Mouse (Mus musculus) ovary, postnatal 14 days (tissue): ENCODE results near the gene Cnih3.

ENCODE experiments used
- DNase-seq: peaks from one replicate; pipeline ENCODE4 v3.0.0; 2022; ENCODE audit warnings: low spot score

Gene Cnih3

GRCm38 (mm10) chr1:181352367-181353199 lies at the start of gene Cnih3:
Gene Cnih3 (plus strand): TSS chr1:181352628.
- DNase-seq, result peak; percentile 19

DNA sequence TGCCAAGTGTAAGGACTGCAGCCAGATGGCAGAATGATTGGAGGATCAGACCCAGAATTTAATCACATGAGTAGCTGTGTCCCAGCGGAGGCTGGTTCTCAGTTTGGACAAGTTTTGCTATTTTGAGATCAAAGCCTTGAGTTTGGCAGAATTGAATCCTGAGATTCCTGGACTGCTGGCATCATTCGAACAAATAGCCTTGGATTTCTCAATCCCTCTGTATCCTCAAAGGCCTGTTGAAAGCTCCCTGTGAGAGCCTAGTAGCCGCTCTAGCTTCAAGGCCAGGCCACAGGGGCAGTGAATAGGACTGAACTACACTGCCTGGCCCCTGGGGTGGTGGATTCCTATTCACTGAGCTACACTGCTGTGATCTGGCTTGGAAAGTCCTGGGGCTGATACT lies 44.4 kb upstream of the Cnih3 start:
- DNase-seq, result no peak

DNA sequence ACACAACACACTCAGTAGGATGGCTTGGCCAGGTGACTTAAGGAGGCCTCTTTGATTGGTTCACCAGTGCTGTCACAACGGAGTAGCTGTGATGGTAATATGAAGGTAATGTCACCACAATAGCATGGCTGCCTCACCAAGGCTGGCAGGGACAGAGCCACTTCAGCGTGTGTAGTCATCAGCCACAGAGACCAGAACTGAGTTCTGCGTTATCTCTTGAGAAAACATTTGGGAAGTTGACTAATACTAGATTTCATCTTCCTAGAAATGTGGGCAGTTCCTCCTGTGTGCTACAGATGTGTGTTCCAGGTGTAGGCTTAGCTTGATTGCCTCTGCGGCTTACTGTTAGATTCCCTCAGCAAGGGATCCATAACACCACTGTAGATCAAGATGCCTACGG lies 41.7 kb upstream of the Cnih3 start:
- no peak for DNase-seq

DNA sequence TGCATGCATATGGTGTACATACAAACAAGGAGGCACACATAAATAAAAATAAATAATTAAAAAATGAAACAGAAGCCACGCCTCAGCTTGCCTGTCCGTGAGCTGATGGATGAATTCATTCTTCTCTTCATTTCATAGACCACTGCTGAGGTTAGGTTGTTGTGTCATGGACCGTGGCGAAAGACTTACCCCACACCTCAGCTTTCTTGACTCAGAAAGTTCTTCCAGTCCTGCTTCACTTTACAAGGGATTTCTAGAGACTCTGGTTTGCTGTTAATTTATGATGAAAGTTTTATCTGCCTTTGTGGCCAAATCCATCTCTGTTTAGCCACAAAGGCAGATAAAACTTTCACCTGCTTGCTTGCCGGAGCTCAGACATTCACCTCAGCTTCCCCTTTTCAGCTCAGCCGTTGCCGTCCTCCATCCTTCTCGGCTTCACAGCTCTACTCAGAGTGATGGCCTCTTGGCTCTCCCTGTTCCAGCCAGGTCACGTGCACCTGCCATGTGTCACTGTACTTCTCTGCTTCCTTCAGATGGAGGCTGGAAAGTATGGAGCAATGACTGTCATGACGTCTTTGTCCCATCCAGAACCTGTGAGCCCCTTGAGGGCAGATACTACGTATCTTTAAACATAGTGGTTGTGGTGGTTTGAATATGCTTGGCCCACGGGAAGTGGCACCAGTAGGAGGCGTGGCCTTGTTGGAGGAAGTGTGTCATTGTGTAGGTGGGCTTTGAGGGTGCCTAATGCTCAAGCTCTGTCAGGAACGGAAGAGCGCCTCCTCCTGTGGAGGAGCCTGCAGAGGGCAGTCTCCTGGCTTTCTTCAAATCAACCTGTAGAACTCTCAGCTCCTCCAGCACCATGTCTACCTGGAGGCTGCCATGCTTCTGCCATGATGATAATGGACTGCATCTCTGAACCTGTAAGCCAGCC lies 40.0 kb upstream of the Cnih3 start:
- DNase-seq, result no peak

DNA sequence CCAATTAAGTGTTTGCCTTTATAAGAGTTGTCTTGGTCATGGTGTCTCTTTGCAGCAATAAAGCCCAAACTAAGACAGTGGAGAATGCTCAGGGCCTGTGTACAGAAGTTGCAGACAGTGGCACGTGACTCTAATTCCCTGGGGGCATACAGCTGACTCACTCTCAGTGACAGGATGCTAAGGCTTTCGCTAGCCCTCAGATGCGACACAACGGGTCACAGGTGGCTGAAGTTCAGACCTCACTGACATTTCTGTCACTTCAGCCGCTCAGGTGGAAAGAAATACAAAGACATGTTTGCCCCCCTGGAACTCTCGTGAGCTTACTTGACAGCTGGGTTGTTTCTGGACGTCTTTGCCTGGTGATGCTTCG lies 39.4 kb upstream of the Cnih3 start:
- DNase-seq, result no peak

GRCm38 (mm10) chr1:181314301-181314700 lies 38.1 kb upstream of the Cnih3 start:
- DNase-seq, result no peak

DNA sequence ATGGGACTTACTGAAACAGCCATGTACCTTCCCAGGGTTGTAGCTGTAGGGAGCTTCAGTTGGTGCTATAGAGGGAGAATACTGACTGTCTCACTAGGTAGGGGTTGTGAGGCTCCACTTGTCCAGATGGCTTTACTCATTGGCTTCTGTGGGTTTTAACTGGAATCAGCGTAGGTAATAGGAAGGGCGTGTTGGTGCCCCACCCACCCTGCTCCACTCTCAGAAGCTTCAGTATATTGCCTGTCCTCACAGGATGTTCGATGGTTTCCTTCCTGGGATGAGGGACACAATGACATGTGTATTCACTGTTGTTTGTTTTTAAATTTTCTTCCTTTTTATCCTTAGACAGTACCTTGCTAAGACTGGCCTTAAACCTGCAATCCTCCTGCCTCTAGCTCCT lies 37.1 kb upstream of the Cnih3 start:
- DNase-seq, result no peak

- no peak for DNase-seq
Observed at GRCm38 (mm10) chr1:181316571-181316970, 35.9 kb upstream of the Cnih3 start.

- no peak for DNase-seq
Observed at GRCm38 (mm10) chr1:181319466-181319865, 33.0 kb upstream of the Cnih3 start.

- DNase-seq, result no peak
Observed at GRCm38 (mm10) chr1:181321149-181321548, 31.3 kb upstream of the Cnih3 start.

GRCm38 (mm10) chr1:181323134-181323533 lies 29.3 kb upstream of the Cnih3 start:
- DNase-seq, result no peak

DNA sequence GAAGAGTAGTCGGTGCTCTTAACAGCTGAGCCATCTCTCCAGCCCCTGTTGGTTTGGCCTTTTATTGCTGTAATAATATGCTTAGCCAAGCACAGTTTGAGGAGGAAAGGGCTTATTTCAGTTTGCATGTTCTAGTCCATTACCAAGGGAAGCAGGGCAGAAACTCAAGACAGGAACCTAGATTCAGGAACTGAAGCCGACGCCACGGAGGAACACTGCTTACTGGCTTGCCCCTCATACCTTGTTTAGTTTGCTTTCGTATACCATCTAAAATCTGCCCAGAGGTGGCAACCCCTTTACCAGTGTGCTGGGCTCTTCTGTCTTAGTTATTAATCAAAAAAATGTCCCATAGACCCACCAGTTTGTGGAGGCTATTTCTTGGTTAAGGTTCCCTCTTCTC lies 25.3 kb upstream of the Cnih3 start:
- DNase-seq, result no peak

GRCm38 (mm10) chr1:181327636-181328420 lies 24.6 kb upstream of the Cnih3 start:
- no peak for DNase-seq

DNA sequence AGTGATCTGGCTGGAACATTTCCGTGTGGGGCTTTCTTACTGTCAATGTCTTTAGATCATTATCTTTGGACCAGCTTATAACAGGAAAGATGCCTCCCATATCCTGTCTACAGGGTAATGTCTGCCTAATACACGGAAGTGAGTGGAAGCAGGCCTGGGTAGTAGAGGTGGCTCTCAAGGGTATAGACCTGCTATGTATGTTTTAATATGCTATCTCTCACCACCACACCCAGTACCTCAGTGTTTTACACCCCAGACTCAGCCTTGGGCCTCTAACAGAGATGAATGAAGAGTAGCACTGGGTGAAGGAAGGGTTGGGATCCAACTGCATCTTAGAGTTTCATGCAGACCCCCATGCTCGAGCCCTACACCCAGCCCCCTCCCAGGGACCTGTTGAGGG lies 23.3 kb upstream of the Cnih3 start:
- DNase-seq, result no peak

DNA sequence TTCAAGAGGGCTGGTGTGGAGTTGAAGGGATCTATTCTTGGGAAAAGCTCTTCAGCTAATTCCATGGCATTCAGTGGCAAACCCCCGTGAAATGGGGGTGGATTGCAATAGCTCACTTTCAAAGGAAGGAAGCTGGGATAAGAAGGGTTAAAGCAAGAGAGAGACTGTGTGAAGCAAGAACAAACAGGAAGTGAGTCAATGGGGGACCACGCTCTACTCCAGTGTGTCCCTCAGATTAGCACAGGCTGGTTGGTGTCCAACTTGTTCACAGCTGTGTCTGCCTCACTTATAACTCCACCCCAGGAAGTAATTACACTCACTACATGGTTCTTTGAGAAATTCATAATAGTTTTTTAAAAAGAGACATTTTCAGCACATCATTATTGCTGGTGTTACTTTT lies 19.8 kb upstream of the Cnih3 start:
- DNase-seq, result no peak

DNA sequence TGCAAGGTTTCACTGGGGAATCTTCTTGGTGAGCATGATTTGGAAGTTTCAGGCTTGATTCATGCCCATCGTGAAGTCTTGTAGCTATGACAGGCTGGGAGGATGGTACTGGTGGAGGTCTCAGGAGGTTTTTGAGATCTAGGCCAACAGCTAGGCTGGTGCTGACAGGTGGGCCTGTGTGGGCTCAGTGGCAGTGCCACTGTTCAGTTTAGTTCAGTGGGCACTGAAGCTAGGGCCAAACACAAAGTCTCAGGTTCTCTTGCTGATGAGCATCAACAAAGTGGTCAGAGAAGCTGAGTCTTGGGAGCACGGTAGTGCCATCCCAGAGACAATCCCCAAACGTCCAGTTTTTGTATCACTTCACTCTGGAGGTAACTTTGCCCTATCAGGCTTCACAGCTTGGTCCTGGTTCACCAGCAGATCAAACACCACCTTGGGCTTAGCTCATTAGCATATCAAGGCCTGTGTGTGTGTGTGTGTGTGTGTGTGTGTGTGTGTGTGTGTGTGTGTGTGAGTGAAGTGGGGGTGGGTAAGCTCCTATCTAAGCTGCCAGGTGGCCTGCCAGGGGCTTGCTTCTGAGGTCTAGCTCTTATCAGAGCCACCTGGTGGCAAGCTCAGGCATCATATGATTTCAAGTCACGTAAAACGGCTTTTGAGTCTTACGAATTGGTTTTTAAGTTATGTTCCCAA lies 18.0 kb upstream of the Cnih3 start:
- no peak for DNase-seq

GRCm38 (mm10) chr1:181335019-181335365 lies 17.4 kb upstream of the Cnih3 start:
- DNase-seq, result no peak

GRCm38 (mm10) chr1:181335388-181335787 lies 17.0 kb upstream of the Cnih3 start:
- DNase-seq, result no peak

- DNase-seq, result no peak
Observed at GRCm38 (mm10) chr1:181336857-181337256, 15.6 kb upstream of the Cnih3 start.

GRCm38 (mm10) chr1:181339106-181339505 lies 13.3 kb upstream of the Cnih3 start:
- no peak for DNase-seq

GRCm38 (mm10) chr1:181345547-181345946 lies 6.9 kb upstream of the Cnih3 start:
- DNase-seq, result no peak

GRCm38 (mm10) chr1:181352043-181352366 lies 423 bp upstream of the Cnih3 start:
- DNase-seq, result no peak
